Mouse (Mus musculus) heart, adult 2 months (tissue): ENCODE measurements around the gene Grcc10.

Source experiments
- CTCF ChIP-seq: fragments of 200-600 bp; IDR thresholded peaks from 2 replicates; pipeline ENCODE4 v1.8.1; 2022; ENCODE audit warnings: antibody characterized with exemption, mild to moderate bottlenecking, moderate library complexity
- EP300 ChIP-seq: fragments of 200-500 bp; IDR thresholded peaks from 2 replicates; pipeline ENCODE4 v1.6.1; 2011; ENCODE audit warnings: low read depth, low read length, control low read depth; ENCODE audit not compliant: insufficient read depth
- POLR2A ChIP-seq: fragments of 200-500 bp; IDR thresholded peaks from 2 replicates; pipeline ENCODE4 v1.6.1; 2011; ENCODE audit warnings: mild to moderate bottlenecking, low read depth, low read length, control low read depth; ENCODE audit not compliant: insufficient read depth

GRCm38 (mm10) chr6:124745490-124746295 is 4.5 kb upstream of the Grcc10 start:
- TF ChIP-seq CTCF (peak; percentile 98; the same call in 1 of the 2 replicates), POLR2A (peak; percentile 77), EP300 (peak; percentile 47; the same call in 1 of the 2 replicates)
